Comparison of ENCODE assay signal across 10 mouse cellular contexts in genomic region chr9:114763341-114763740, GRCm38 (mm10). TPM values are rescaled to one million over a fixed set of nuclear protein-coding genes. Genes with fewer than 3 reads are reported as not detected.
DNase-seq lines count a peak whose midpoint lies in the region; TF ChIP-seq lines count a peak whose summit lies in the region.
"Had no signal": no experiment of that assay in that cellular context is flagged by ENCODE, and none has a peak within 500 bp of the region (broad histone marks: within the 10 kb centered on the region; RNA-seq: fewer than 3 reads in every experiment).

No protein-coding gene starts in this region.

- 48% methylated on average over 13 of the region's 13 CpGs for WGBS in bone marrow, adult 2 months

- H3K27ac ChIP-seq in left cerebral cortex, adult 2 months: no peak overlapping the region
- H3K27ac ChIP-seq in bone marrow, adult 2 months (ENCODE audit: control insufficient read depth, insufficient read depth, low read depth, low read length, poor library complexity): no peak overlapping the region
- H3K27ac ChIP-seq: heart, embryonic 13.5 days; midbrain, embryonic 12.5 days had no signal

- H3K4me1 ChIP-seq in bone marrow, adult 2 months (ENCODE audit: control insufficient read depth, insufficient read depth, low read length): peaks cover 4% of the 10 kb centered on the region

- peak; percentile 29 for TF ChIP-seq CTCF in left cerebral cortex, adult 2 months (IDR thresholded peaks at IDR 0.05)
- TF ChIP-seq CTCF in bone marrow, adult 2 months (IDR thresholded peaks at IDR 0.05; ENCODE audit: control insufficient read depth, insufficient read depth, low read length): peak; percentile 60

- DNase-seq in cerebellum, postnatal 10 days: peak; percentile 68 to 73
- no peak for DNase-seq in cerebellum, adult 18-20 months
- no peak for DNase-seq in left cerebral cortex, adult 2 months (ENCODE audit: extremely low spot score in 1 of 2, low spot score in 2 of 2)
- no peak for DNase-seq in left cerebral cortex, adult 18-20 months (ENCODE audit: low spot score in 2 of 2)
- DNase-seq in lung, postnatal 10 days: peak; percentile 53
- peak; percentile 81 for DNase-seq in thymus, postnatal 4 days
- no peak for DNase-seq in cerebellum, adult 11 months

- TF ChIP-seq POLR2A in bone marrow, adult 2 months (IDR thresholded peaks at IDR 0.05; ENCODE audit: borderline replicate concordance, control insufficient read depth, low read depth, low read length): no peak

- H3K4me3 ChIP-seq in left cerebral cortex, adult 2 months: no peak overlapping the region
- no peak overlapping the region for H3K4me3 ChIP-seq in bone marrow, adult 2 months (replicated peaks; ENCODE audit: control insufficient read depth, low read depth, low read length)
- H3K4me3 ChIP-seq: heart, embryonic 13.5 days; midbrain, embryonic 12.5 days had no signal

- intact Hi-C loops in left cerebral cortex, adult 2 months (cut with DNase I): no loop called here

RNA-seq across cellular contexts. Expression of gene Cmtm7, which starts 18.3 kb away (rescaled TPM):
- total RNA-seq in left cerebral cortex, adult 2 months (2021): 1 to 10 TPM; 3.7 to 4.8 TPM
- 1 to 10 TPM; 3.6 to 5.0 TPM for total RNA-seq in left cerebral cortex, adult 18-20 months (2021)
- polyA plus RNA-seq in bone marrow, adult 2 months (2011; ENCODE audit: insufficient read depth, insufficient read length, low replicate concordance, missing spikeins): 106 and 300 TPM in 2 replicates

RNA-seq across cellular contexts. Expression of gene Cmtm6, which starts 32.4 kb away (rescaled TPM):
- 10 to 100 TPM; 19.8 to 22.4 TPM for total RNA-seq in left cerebral cortex, adult 2 months (2021)
- total RNA-seq in left cerebral cortex, adult 18-20 months (2021): 10 to 100 TPM; 20.2 to 23.7 TPM
- polyA plus RNA-seq in bone marrow, adult 2 months (2011; ENCODE audit: insufficient read depth, insufficient read length, low replicate concordance, missing spikeins): 12.4 and 21.3 TPM in 2 replicates

Comparison
In these comparisons a context has a peak if more than half of its experiments do, and no peak if none do; other contexts are left out.
1. DNase-seq: peak in cerebellum, postnatal 10 days (2 of 2), lung, postnatal 10 days (single experiment) and thymus, postnatal 4 days (single experiment); none in cerebellum, adult 18-20 months (0 of 2), left cerebral cortex, adult 2 months (0 of 2), left cerebral cortex, adult 18-20 months (0 of 2) and cerebellum, adult 11 months (single experiment).